Mouse (Mus musculus): Measurements from ENCODE around the gene Slc22a13. TPM values are rescaled to one million over a fixed set of nuclear protein-coding genes. Genes with fewer than 3 reads are reported as not detected.
A peak's percentile ranks its signal among the peaks of the same experiment; 100 is the strongest.

The Slc22a13 gene
- polyA plus RNA-seq, 1 experiment from 2014 or later, result 0.08 TPM

DNA sequence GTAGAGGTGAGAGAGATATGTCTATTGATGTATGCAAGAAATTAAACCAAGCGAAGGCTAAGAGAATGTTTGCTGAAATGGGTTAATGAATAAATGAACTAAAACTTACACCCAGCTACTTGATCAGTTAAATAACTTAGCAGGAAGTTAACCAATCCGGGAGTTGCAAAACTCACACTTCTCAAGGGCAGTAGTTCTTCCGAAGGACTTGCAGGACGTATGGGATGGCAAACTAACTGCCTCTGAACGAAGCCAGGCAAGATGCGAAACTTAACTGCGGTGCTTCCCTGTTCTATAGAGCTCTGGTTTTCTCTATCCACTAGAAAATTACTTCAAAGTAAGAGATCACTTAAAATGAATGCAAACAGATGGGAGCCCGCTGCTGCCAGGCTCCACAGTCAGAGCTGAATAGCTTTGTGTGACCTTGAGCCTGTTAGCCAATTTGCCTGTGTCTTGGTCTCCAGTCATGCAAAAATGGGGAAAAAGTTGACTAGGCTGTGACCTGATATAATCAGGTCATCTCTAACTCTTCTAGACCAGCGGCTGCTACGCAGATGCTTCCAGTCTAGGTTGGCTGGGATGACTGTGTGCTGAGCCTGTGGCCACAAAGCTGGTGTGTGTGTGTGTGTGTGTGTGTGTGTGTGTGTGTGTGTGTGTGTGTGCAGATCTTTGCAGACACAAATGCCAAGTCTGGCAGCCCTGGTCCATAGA lies 9.6 kb downstream of the Slc22a13 start:
- H3K9me3 ChIP-seq (replicated peaks), result peaks cover 5% of the 10 kb centered on the region; the same call in 1 of the 2 replicates

GRCm38 (mm10) chr9:119192202-119192990 lies 16.5 kb downstream of the Slc22a13 start:
- Histone ChIP-seq H3K9ac (replicated peaks) (no peak overlapping the region), H3K4me2 (no peak overlapping the region), H3K27me3 (replicated peaks) (no peaks in the 10 kb centered on the region), H3K4me1 (no peaks in the 10 kb centered on the region), H3K9me3 (replicated peaks) (no peaks in the 10 kb centered on the region), H3K36me3 (no peaks in the 10 kb centered on the region), H3K27ac (replicated peaks) (no peak overlapping the region), H3K4me3 (replicated peaks) (no peak overlapping the region)
- no peak for ATAC-seq (ENCODE audit: low FRiP score)
- WGBS, result 37% methylated on average over 11 of the region's 11 CpGs

More for the DNA sequence above, 9.6 kb downstream of the Slc22a13 start:
- no peaks in the 10 kb centered on the region for H3K4me1 ChIP-seq
- no peaks in the 10 kb centered on the region for H3K36me3 ChIP-seq
- H3K4me3 ChIP-seq (replicated peaks), result no peak overlapping the region
- H3K9ac ChIP-seq (replicated peaks), result no peak overlapping the region
- no peak overlapping the region for H3K27ac ChIP-seq (replicated peaks)
- no peak for ATAC-seq (ENCODE audit: low FRiP score)
- H3K27me3 ChIP-seq (replicated peaks), result no peaks in the 10 kb centered on the region
- WGBS, result 82% methylated on average over 10 of the region's 10 CpGs
- H3K4me2 ChIP-seq, result no peak overlapping the region

DNA sequence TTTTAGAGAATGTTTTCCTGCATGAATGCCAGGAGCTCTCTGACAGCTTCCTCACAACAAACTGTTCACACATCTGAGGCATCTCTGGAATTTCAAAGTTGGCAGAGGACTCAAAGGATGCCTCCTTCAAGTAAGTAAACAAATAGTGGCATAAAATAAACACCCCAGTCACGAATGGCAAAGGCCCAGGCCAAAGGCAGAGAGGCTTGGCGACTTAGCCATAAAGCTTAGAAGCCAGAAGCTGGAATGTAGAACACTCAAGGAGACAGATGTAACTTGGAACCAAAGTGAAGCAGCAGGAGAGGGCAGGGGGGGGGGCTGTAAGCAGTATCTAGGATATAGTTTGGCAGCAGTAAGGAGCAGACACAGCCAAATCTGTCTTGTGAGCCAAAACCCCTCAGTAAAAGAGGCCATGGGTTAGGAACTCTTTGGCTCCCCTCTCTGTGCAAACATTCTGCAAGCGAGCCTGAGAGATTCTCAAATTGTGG lies 27.6 kb downstream of the Slc22a13 start:
- Histone ChIP-seq H3K4me3 (replicated peaks) (no peak overlapping the region), H3K27me3 (replicated peaks) (no peaks in the 10 kb centered on the region), H3K9ac (replicated peaks) (no peak overlapping the region), H3K4me2 (no peak overlapping the region), H3K36me3 (no peaks in the 10 kb centered on the region), H3K9me3 (replicated peaks) (no peaks in the 10 kb centered on the region), H3K4me1 (peaks cover 10% of the 10 kb centered on the region), H3K27ac (replicated peaks) (no peak overlapping the region)
- WGBS, result 37% methylated on average over 3 of the region's 3 CpGs
- ATAC-seq (ENCODE audit: low FRiP score), result peak; percentile 50; the same call in 1 of the 2 replicates

DNA sequence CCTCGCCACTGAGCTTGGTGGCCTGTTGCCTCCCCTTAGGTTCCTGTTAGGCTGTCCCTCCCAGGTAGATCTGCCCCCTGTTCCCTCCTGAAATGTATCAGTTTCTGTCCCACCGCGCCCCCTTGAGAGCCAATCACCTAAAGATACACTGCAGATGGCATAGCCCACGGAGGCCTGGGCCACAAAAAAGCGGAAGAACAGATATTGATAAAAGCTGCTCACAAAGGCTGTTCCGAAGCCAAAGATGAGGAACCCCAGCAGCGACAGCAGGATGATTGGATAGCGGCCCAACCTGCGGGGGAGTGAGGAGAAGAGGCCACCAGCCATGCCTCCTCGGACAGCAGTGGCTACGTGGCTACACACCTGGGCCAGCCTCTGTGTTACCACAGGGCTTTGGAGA lies 29.6 kb downstream of the Slc22a13 start:
- no peak for ATAC-seq (ENCODE audit: low FRiP score)
- Histone ChIP-seq H3K9ac (replicated peaks) (no peak overlapping the region), H3K4me2 (no peak overlapping the region), H3K4me1 (peaks cover 10% of the 10 kb centered on the region), H3K4me3 (replicated peaks) (no peak overlapping the region), H3K9me3 (replicated peaks) (no peaks in the 10 kb centered on the region), H3K27ac (replicated peaks) (no peak overlapping the region), H3K27me3 (replicated peaks) (no peaks in the 10 kb centered on the region), H3K36me3 (no peaks in the 10 kb centered on the region)
- 92% methylated on average over 11 of the region's 11 CpGs for WGBS

GRCm38 (mm10) chr9:119167608-119168007 lies 41.3 kb downstream of the Slc22a13 start:
- WGBS, result 94% methylated on average over 2 of the region's 2 CpGs
- Histone ChIP-seq H3K4me2 (no peak overlapping the region), H3K4me3 (replicated peaks) (no peak overlapping the region), H3K27ac (replicated peaks) (no peak overlapping the region), H3K27me3 (replicated peaks) (no peaks in the 10 kb centered on the region), H3K36me3 (no peaks in the 10 kb centered on the region), H3K4me1 (no peaks in the 10 kb centered on the region), H3K9ac (replicated peaks) (no peak overlapping the region), H3K9me3 (replicated peaks) (no peaks in the 10 kb centered on the region)
- no peak for ATAC-seq (ENCODE audit: low FRiP score)

GRCm38 (mm10) chr9:119165548-119165947 lies 43.4 kb downstream of the Slc22a13 start:
- Histone ChIP-seq H3K4me2 (no peak overlapping the region), H3K9ac (replicated peaks) (no peak overlapping the region), H3K9me3 (replicated peaks) (no peaks in the 10 kb centered on the region), H3K27me3 (replicated peaks) (no peaks in the 10 kb centered on the region), H3K27ac (replicated peaks) (no peak overlapping the region), H3K4me1 (no peaks in the 10 kb centered on the region), H3K36me3 (no peaks in the 10 kb centered on the region), H3K4me3 (replicated peaks) (no peak overlapping the region)
- 97% methylated on average over 6 of the region's 6 CpGs for WGBS
- no peak for ATAC-seq (ENCODE audit: low FRiP score)

GRCm38 (mm10) chr9:119164743-119165142 lies 44.2 kb downstream of the Slc22a13 start:
- H3K27me3 ChIP-seq (replicated peaks), result no peaks in the 10 kb centered on the region
- H3K9ac ChIP-seq (replicated peaks), result no peak overlapping the region
- no peak overlapping the region for H3K27ac ChIP-seq (replicated peaks)
- H3K4me2 ChIP-seq, result no peak overlapping the region
- no peak overlapping the region for H3K4me3 ChIP-seq (replicated peaks)
- no peak for ATAC-seq (ENCODE audit: low FRiP score)
- H3K4me1 ChIP-seq, result no peaks in the 10 kb centered on the region
- WGBS, result 86% methylated on average over 7 of the region's 7 CpGs
- H3K36me3 ChIP-seq, result no peaks in the 10 kb centered on the region
- H3K9me3 ChIP-seq (replicated peaks), result no peaks in the 10 kb centered on the region

DNA sequence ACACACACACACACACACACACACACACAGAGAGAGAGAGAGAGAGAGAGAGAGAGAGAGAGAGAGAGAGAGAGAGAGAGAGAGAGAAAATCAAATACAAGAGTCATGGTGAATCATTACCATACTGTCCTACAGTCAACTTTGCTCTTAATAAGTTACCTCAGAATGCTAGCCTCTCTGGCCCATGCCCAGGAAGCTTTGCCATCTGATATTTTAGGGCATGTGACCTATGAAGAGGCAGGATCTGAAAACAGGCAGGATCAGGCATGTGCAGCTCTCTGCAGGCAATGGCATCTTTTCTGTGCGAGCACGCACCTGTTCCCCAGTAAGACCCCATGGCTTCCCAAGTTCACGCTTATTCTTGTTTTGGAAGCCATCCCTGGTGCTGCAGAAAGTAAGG lies 48.2 kb downstream of the Slc22a13 start:
- no peak overlapping the region for H3K27ac ChIP-seq (replicated peaks)

GRCm38 (mm10) chr9:119158861-119159260 lies 50.0 kb downstream of the Slc22a13 start, which contains the start of gene Gm47289:
Gene Gm47289 (plus strand): TSS chr9:119159161.
- Histone ChIP-seq H3K4me2 (no peak within 1 kb of the TSS), H3K9ac (replicated peaks) (no peak within 1 kb of the TSS), H3K4me3 (replicated peaks) (no peak within 1 kb of the TSS), H3K4me1 (peaks cover 11% of the 10 kb centered on the region), H3K27me3 (replicated peaks) (peaks cover 20% of the 10 kb centered on the region), H3K9me3 (replicated peaks) (no peaks in the 10 kb centered on the region), H3K36me3 (no peaks in the 10 kb centered on the region), H3K27ac (replicated peaks) (no peak within 1 kb of the TSS)
- ATAC-seq (ENCODE audit: low FRiP score), result no peak
- WGBS, result 56% methylated on average over 4 of the region's 4 CpGs

More for the DNA sequence above, 48.2 kb downstream of the Slc22a13 start:
- Histone ChIP-seq H3K4me1 (peaks cover 11% of the 10 kb centered on the region), H3K36me3 (no peaks in the 10 kb centered on the region), H3K9ac (replicated peaks) (no peak overlapping the region), H3K9me3 (replicated peaks) (no peaks in the 10 kb centered on the region), H3K4me3 (replicated peaks) (no peak overlapping the region), H3K27me3 (replicated peaks) (peaks cover 12% of the 10 kb centered on the region), H3K4me2 (no peak overlapping the region)
- ATAC-seq (ENCODE audit: low FRiP score), result no peak
- 85% methylated on average over 3 of the region's 3 CpGs for WGBS

DNA sequence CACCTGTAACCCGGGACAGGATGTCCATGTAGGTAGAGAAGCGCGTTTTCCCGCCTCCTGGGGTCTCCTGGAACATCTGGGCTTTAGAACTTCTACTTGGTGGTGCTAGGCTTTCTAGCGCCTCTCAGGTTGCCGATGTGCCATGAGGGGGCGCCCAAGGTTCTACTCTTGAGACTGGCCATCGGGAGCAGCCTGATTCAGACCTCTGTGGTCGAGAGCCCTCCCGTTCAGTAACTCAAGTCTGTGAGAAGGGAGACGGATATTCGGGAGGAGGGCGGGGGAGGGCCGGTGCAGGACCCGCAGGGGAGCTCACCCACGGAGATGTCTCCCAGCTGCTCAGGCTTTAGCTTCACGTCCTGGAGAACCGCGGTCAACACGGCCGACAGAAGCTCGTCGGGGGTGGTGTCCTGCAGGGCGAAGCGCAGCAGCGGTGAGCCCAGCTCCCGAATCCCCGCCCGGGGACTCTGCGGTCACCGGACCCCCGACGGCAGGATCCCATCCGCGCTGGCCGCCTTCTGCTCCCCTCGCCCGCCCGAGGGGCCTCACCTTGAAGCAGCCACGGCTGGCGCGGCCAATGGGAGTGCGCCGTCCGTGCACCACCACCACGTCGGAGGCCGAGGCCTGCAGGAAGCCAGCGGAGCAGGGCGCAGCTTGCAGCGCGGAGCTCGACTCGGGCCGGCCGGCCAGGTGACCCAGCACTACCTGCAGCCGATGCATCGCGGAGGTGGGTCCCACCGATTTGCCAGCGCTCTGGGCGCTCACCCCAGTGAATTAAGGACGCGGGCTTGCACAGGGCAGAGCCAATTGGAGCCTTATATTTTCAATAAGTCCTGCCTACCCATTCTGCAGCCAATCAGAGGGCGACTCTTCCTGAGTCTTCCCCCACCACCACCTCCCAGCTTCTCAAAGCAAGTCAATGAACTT lies 52.4 kb downstream of the Slc22a13 start, which contains the start of gene Acaa1b:
Gene Acaa1b, minus strand, starts transcription at position 816 of the 924 bp plus-strand sequence.
- H3K4me1 ChIP-seq, result peaks cover 11% of the 10 kb centered on the region
- WGBS, result under 1% methylated on average over 61 of the region's 65 CpGs

DNA sequence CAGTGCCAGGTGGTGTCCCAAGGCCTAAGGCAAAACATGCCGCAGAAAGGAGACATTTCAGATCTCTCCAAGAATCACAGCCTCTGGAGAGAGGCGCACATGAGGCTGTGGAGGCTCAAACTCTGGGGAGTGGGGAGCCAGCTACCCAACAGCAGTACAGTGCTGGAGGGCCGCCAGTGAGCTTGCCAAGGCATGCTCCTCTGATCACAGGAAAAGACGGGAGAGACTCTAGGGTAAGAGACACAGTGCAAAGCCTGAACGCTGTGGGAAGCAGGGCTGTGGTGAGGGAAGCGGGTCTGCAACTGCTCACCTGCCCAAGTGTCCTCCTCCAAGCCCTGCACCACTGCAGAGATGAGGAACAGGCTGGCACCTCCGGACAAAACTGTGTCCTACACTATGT lies 53.1 kb downstream of the Slc22a13 start:
- peaks cover 11% of the 10 kb centered on the region for H3K4me1 ChIP-seq
- ATAC-seq (ENCODE audit: low FRiP score), result 0 out of 2 replicates have a peak, but pooled peaks have one; percentile 15
- peak overlapping the region; percentile 70 for H3K4me2 ChIP-seq
- peak overlapping the region; percentile 57 for H3K4me3 ChIP-seq (replicated peaks)
- no peak overlapping the region for H3K9ac ChIP-seq (replicated peaks)
- H3K27ac ChIP-seq (replicated peaks), result no peak overlapping the region
- no peaks in the 10 kb centered on the region for H3K36me3 ChIP-seq
- H3K9me3 ChIP-seq (replicated peaks), result no peaks in the 10 kb centered on the region
- H3K27me3 ChIP-seq (replicated peaks), result peaks cover 20% of the 10 kb centered on the region
- 61% methylated on average over 7 of the region's 7 CpGs for WGBS

More for the DNA sequence above, 52.4 kb downstream of the Slc22a13 start, which contains the start of gene Acaa1b:
- Histone ChIP-seq H3K4me3 (replicated peaks) (peak within 1 kb of the TSS; percentile 57), H3K27me3 (replicated peaks) (peaks cover 20% of the 10 kb centered on the region), H3K4me2 (peak within 1 kb of the TSS; percentile 70), H3K9ac (replicated peaks) (peak within 1 kb of the TSS; percentile 47), H3K36me3 (no peaks in the 10 kb centered on the region), H3K9me3 (replicated peaks) (no peaks in the 10 kb centered on the region), H3K27ac (replicated peaks) (no peak within 1 kb of the TSS)
- ATAC-seq (ENCODE audit: low FRiP score), result peak; percentile 94
